Mouse (Mus musculus): ENCODE data around the gene Srms.

GRCm38 (mm10) chr2:181238861-181239260 is 25.9 kb upstream of the Srms start:
- TF ChIP-seq POLR2A (IDR thresholded peaks at IDR 0.05; ENCODE audit: low read depth, low read length) = no peak
- TF ChIP-seq CTCF (conservative IDR thresholded peaks at IDR 0.05; ENCODE audit: insufficient read depth, insufficient read length, low read depth, low read length) = no peak
